Mouse (Mus musculus): Measurements from ENCODE around the gene Tlnrd1. TPM values are rescaled to one million over a fixed set of nuclear protein-coding genes. Genes with fewer than 3 reads are reported as not detected.

Gene Tlnrd1
- total and polyA plus RNA-seq, 2 experiments from 2014 or later, result 6.2 to 44.6 TPM

GRCm38 (mm10) chr7:83913405-83913932 lies 29.4 kb upstream of the Tlnrd1 start:
- Histone ChIP-seq H3K27me3 (ENCODE audit: control insufficient read depth, insufficient read depth, low read length) (no peaks in the 10 kb centered on the region), H3K4me2 (ENCODE audit: low read depth, low read length) (no peak overlapping the region), H3K4me3 (ENCODE audit: low read depth, low read length) (no peak overlapping the region), H3K27ac (ENCODE audit: low read depth) (no peak overlapping the region), H3K9me3 (replicated peaks; ENCODE audit: control insufficient read depth, low read length) (no peaks in the 10 kb centered on the region), H3K9ac (replicated peaks; ENCODE audit: low read depth, low read length) (no peak overlapping the region), H3K4me1 (ENCODE audit: control insufficient read depth, insufficient read depth) (no peaks in the 10 kb centered on the region), H3K36me3 (replicated peaks; ENCODE audit: control insufficient read depth, insufficient read depth, low read length) (no peaks in the 10 kb centered on the region)
- 80% methylated on average over 6 of the region's 6 CpGs for WGBS
- no peak for ATAC-seq (ENCODE audit: insufficient read depth, low read depth)
- DNase-seq (ENCODE audit: low spot score), result no peak
- TF ChIP-seq EP300 (IDR thresholded peaks at IDR 0.05; ENCODE audit: low read depth) (no peak), CTCF (IDR thresholded peaks at IDR 0.05; ENCODE audit: low read depth) (no peak)

DNA sequence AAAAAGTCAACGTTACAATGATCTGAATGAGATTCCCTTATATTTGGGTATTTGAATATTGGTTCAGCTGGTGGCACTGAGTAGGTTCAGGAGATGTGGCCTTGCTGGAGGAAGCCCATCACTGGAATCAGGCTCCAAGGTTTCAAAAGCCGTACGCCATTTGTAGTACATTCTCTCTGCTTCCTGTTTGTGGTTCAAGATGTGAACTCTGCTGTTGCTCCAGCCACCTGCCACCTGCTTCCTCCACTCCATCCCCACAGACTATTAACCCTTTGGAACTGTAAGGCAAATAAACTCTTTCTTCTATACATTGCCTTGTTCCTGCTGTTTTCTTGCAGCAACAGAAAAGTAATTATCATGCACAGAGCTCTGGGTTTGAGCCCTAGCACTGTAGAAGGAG lies 27.8 kb upstream of the Tlnrd1 start:
- no peaks in the 10 kb centered on the region for H3K9me3 ChIP-seq (replicated peaks; ENCODE audit: control insufficient read depth, low read length)
- H3K36me3 ChIP-seq (replicated peaks; ENCODE audit: control insufficient read depth, insufficient read depth, low read length), result no peaks in the 10 kb centered on the region
- no peak for TF ChIP-seq EP300 (IDR thresholded peaks at IDR 0.05; ENCODE audit: low read depth)
- TF ChIP-seq CTCF (IDR thresholded peaks at IDR 0.05; ENCODE audit: low read depth), result no peak
- WGBS, result 68% methylated on average over 3 of the region's 3 CpGs
- no peaks in the 10 kb centered on the region for H3K27me3 ChIP-seq (ENCODE audit: control insufficient read depth, insufficient read depth, low read length)
- ATAC-seq (ENCODE audit: insufficient read depth, low read depth) (no peak), DNase-seq (ENCODE audit: low spot score) (no peak)
- no peak overlapping the region for H3K9ac ChIP-seq (replicated peaks; ENCODE audit: low read depth, low read length)
- no peak overlapping the region for H3K27ac ChIP-seq (ENCODE audit: low read depth)
- no peak overlapping the region for H3K4me3 ChIP-seq (ENCODE audit: low read depth, low read length)
- H3K4me2 ChIP-seq (ENCODE audit: low read depth, low read length), result no peak overlapping the region
- no peaks in the 10 kb centered on the region for H3K4me1 ChIP-seq (ENCODE audit: control insufficient read depth, insufficient read depth)

GRCm38 (mm10) chr7:83904831-83905230 lies 20.7 kb upstream of the Tlnrd1 start:
- Histone ChIP-seq H3K4me3 (ENCODE audit: low read depth, low read length) (no peak overlapping the region), H3K4me2 (ENCODE audit: low read depth, low read length) (no peak overlapping the region), H3K9me3 (replicated peaks; ENCODE audit: control insufficient read depth, low read length) (no peaks in the 10 kb centered on the region), H3K27ac (ENCODE audit: low read depth) (no peak overlapping the region), H3K27me3 (ENCODE audit: control insufficient read depth, insufficient read depth, low read length) (no peaks in the 10 kb centered on the region), H3K36me3 (replicated peaks; ENCODE audit: control insufficient read depth, insufficient read depth, low read length) (peaks cover 14% of the 10 kb centered on the region), H3K4me1 (ENCODE audit: control insufficient read depth, insufficient read depth) (no peaks in the 10 kb centered on the region), H3K9ac (replicated peaks; ENCODE audit: low read depth, low read length) (no peak overlapping the region)
- DNase-seq (ENCODE audit: low spot score), result no peak
- no peak for ATAC-seq (ENCODE audit: insufficient read depth, low read depth)
- no peak for TF ChIP-seq CTCF (IDR thresholded peaks at IDR 0.05; ENCODE audit: low read depth)
- TF ChIP-seq EP300 (IDR thresholded peaks at IDR 0.05; ENCODE audit: low read depth), result no peak
- 67% methylated on average over 3 of the region's 3 CpGs for WGBS

GRCm38 (mm10) chr7:83902296-83903145 lies 18.4 kb upstream of the Tlnrd1 start:
- Histone ChIP-seq H3K4me2 (ENCODE audit: low read depth, low read length) (no peak overlapping the region), H3K36me3 (replicated peaks; ENCODE audit: control insufficient read depth, insufficient read depth, low read length) (peaks cover 37% of the 10 kb centered on the region), H3K9ac (replicated peaks; ENCODE audit: low read depth, low read length) (no peak overlapping the region), H3K27ac (ENCODE audit: low read depth) (no peak overlapping the region), H3K4me3 (ENCODE audit: low read depth, low read length) (no peak overlapping the region), H3K9me3 (replicated peaks; ENCODE audit: control insufficient read depth, low read length) (no peaks in the 10 kb centered on the region), H3K4me1 (ENCODE audit: control insufficient read depth, insufficient read depth) (no peaks in the 10 kb centered on the region), H3K27me3 (ENCODE audit: control insufficient read depth, insufficient read depth, low read length) (no peaks in the 10 kb centered on the region)
- WGBS, result 53% methylated on average over 5 of the region's 5 CpGs
- ATAC-seq (ENCODE audit: insufficient read depth, low read depth), result no peak
- TF ChIP-seq EP300 (IDR thresholded peaks at IDR 0.05; ENCODE audit: low read depth), result no peak
- no peak for DNase-seq (ENCODE audit: low spot score)

DNA sequence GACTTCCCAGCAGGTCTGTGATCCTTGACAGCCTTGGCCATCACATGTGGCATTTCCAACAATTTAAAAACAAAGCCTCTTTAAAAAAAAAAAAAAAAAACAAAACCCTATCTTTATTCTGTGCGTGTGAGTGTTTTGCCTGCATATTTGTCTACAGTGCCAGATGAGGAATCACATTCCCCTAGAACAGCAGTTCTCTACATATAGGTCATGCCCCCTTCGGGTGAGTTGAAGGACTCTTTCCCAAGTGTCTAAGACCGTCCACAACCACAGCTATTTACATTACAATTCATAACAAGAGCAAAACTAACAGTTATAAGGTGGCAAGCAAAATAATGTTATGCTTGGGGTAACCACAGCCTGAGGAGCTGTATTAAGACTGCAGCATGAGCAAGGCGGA lies 17.3 kb upstream of the Tlnrd1 start:
- WGBS, result 76% methylated on average over 4 of the region's 4 CpGs
- ATAC-seq (ENCODE audit: insufficient read depth, low read depth) (no peak), DNase-seq (ENCODE audit: low spot score) (no peak)
- Histone ChIP-seq H3K4me1 (ENCODE audit: control insufficient read depth, insufficient read depth) (no peaks in the 10 kb centered on the region), H3K36me3 (replicated peaks; ENCODE audit: control insufficient read depth, insufficient read depth, low read length) (peaks cover 43% of the 10 kb centered on the region), H3K27ac (ENCODE audit: low read depth) (no peak overlapping the region), H3K27me3 (ENCODE audit: control insufficient read depth, insufficient read depth, low read length) (no peaks in the 10 kb centered on the region), H3K4me2 (ENCODE audit: low read depth, low read length) (no peak overlapping the region), H3K9ac (replicated peaks; ENCODE audit: low read depth, low read length) (no peak overlapping the region), H3K4me3 (ENCODE audit: low read depth, low read length) (no peak overlapping the region), H3K9me3 (replicated peaks; ENCODE audit: control insufficient read depth, low read length) (no peaks in the 10 kb centered on the region)
- TF ChIP-seq EP300 (IDR thresholded peaks at IDR 0.05; ENCODE audit: low read depth) (no peak), CTCF (IDR thresholded peaks at IDR 0.05; ENCODE audit: low read depth) (no peak)
